8 mouse cellular contexts compared by ENCODE assay signal in genomic region chr12:119237921-119238695, GRCm38 (mm10). TPM values are rescaled to one million over a fixed set of nuclear protein-coding genes. Genes with fewer than 3 reads are reported as not detected.
DNase-seq lines count a peak whose midpoint lies in the region; ATAC-seq and TF ChIP-seq lines count a peak whose summit lies in the region.

No protein-coding gene starts in this region.

- no peak for TF ChIP-seq POLR2A in thymus, adult 2 months (IDR thresholded peaks at IDR 0.05; ENCODE audit: control insufficient read depth, extremely low read depth, insufficient read depth, low read length, poor library complexity)

- peak; percentile 63 for ATAC-seq in heart, embryonic 16.5 days (replicated peaks; ENCODE audit: extremely low read depth, insufficient read depth, low FRiP score)
- ATAC-seq in liver, embryonic 11.5 days (replicated peaks; ENCODE audit: low FRiP score), result peak; percentile 44
- peak; percentile 88 for ATAC-seq in neural tube, embryonic 12.5 days (ENCODE audit: low FRiP score, low read depth)

- TF ChIP-seq CTCF in thymus, adult 2 months (IDR thresholded peaks at IDR 0.05; ENCODE audit: borderline replicate concordance, control insufficient read depth, extremely low read depth, insufficient read depth, low read length, poor library complexity), result no peak

- peak overlapping the region; percentile 99 for H3K4me2 ChIP-seq in heart, embryonic 16.5 days (ENCODE audit: low read depth, low read length)
- peak overlapping the region; percentile 76 for H3K4me2 ChIP-seq in liver, embryonic 11.5 days
- peak overlapping the region; percentile 82 for H3K4me2 ChIP-seq in neural tube, embryonic 12.5 days (replicated peaks)

- peak overlapping the region; percentile 99 for H3K27ac ChIP-seq in forebrain, embryonic 10.5 days
- H3K27ac ChIP-seq in heart, embryonic 16.5 days (ENCODE audit: low read length), result peak overlapping the region; percentile 87
- H3K27ac ChIP-seq in liver, embryonic 11.5 days (ENCODE audit: low read depth, low read length), result peak overlapping the region; percentile 62; the same call in 1 of the 2 replicates
- H3K27ac ChIP-seq in neural tube, embryonic 12.5 days, result peak overlapping the region; percentile 90
- H3K27ac ChIP-seq in thymus, adult 2 months (ENCODE audit: control insufficient read depth, insufficient read depth, low read length), result no peak overlapping the region

- H3K27me3 ChIP-seq in forebrain, embryonic 10.5 days (ENCODE audit: poor library complexity, severe bottlenecking), result peaks cover 1% of the 10 kb centered on the region; the same call in 1 of the 2 replicates
- 0 out of 2 replicates have a peak, but pooled peaks cover 4% of the 10 kb centered on the region for H3K27me3 ChIP-seq in heart, embryonic 16.5 days (ENCODE audit: control insufficient read depth, insufficient read depth, low read length)
- H3K27me3 ChIP-seq in liver, embryonic 11.5 days (replicated peaks; ENCODE audit: control insufficient read depth, insufficient read depth, low read length), result peaks cover 26% of the 10 kb centered on the region
- no peaks in the 10 kb centered on the region for H3K27me3 ChIP-seq in neural tube, embryonic 12.5 days (replicated peaks)
- no peaks in the 10 kb centered on the region; the same call in 1 of the 2 replicates for H3K27me3 ChIP-seq in thymus, adult 2 months (ENCODE audit: control insufficient read depth, insufficient read depth, low read length)

- no peaks in the 10 kb centered on the region for H3K9me3 ChIP-seq in forebrain, embryonic 10.5 days
- no peaks in the 10 kb centered on the region for H3K9me3 ChIP-seq in heart, embryonic 16.5 days (replicated peaks; ENCODE audit: control insufficient read depth, low read length)
- no peaks in the 10 kb centered on the region for H3K9me3 ChIP-seq in liver, embryonic 11.5 days (ENCODE audit: control insufficient read depth, low read length)
- H3K9me3 ChIP-seq in neural tube, embryonic 12.5 days, result no peaks in the 10 kb centered on the region

- peak; percentile 10 to 39 for DNase-seq in urinary bladder, adult 18-20 months (ENCODE audit: low spot score in 2 of 2)
- DNase-seq in urinary bladder, postnatal 10 days (ENCODE audit: low spot score), result no peak
- peak; percentile 86 for DNase-seq in forebrain, embryonic 10.5 days (ENCODE audit: extremely low spot score, low spot score)
- DNase-seq in kidney, postnatal 10 days, result peak; percentile 68
- DNase-seq in liver, embryonic 11.5 days (ENCODE audit: low spot score), result peak; percentile 53
- DNase-seq in thymus, adult 2 months, result peak; percentile 36

- peaks cover 79% of the 10 kb centered on the region for H3K4me1 ChIP-seq in forebrain, embryonic 10.5 days
- H3K4me1 ChIP-seq in heart, embryonic 16.5 days (ENCODE audit: control insufficient read depth, insufficient read depth, low read length), result no peaks in the 10 kb centered on the region
- no peaks in the 10 kb centered on the region for H3K4me1 ChIP-seq in liver, embryonic 11.5 days (replicated peaks; ENCODE audit: control insufficient read depth, insufficient read depth, low read length)
- peaks cover 20% of the 10 kb centered on the region for H3K4me1 ChIP-seq in neural tube, embryonic 12.5 days
- peaks cover 8% of the 10 kb centered on the region; the same call in 1 of the 2 replicates for H3K4me1 ChIP-seq in thymus, adult 2 months (replicated peaks; ENCODE audit: control insufficient read depth, insufficient read depth, low read length)

- H3K4me3 ChIP-seq in forebrain, embryonic 10.5 days, result peak overlapping the region; percentile 68
- H3K4me3 ChIP-seq in heart, embryonic 16.5 days (ENCODE audit: low read length), result peak overlapping the region; percentile 75
- peak overlapping the region; percentile 51 for H3K4me3 ChIP-seq in liver, embryonic 11.5 days (ENCODE audit: low read depth, low read length)
- H3K4me3 ChIP-seq in neural tube, embryonic 12.5 days, result peak overlapping the region; percentile 59
- H3K4me3 ChIP-seq in thymus, adult 2 months (ENCODE audit: control insufficient read depth, insufficient read depth, low read length), result peak overlapping the region; percentile 22

- under 1% methylated on average over 35 of the region's 35 CpGs for WGBS in forebrain, embryonic 10.5 days
- 2% methylated on average over 35 of the region's 35 CpGs for WGBS in heart, embryonic 16.5 days
- 2% methylated on average over 35 of the region's 35 CpGs for WGBS in liver, embryonic 11.5 days
- under 1% methylated on average over 35 of the region's 35 CpGs for WGBS in neural tube, embryonic 12.5 days
- WGBS in thymus, adult 2 months, result 5% methylated on average over 35 of the region's 35 CpGs

- H3K36me3 ChIP-seq in forebrain, embryonic 10.5 days (replicated peaks), result no peaks in the 10 kb centered on the region
- H3K36me3 ChIP-seq in heart, embryonic 16.5 days (ENCODE audit: control insufficient read depth, insufficient read depth), result no peaks in the 10 kb centered on the region
- H3K36me3 ChIP-seq in liver, embryonic 11.5 days (ENCODE audit: control insufficient read depth, insufficient read depth, low read length), result no peaks in the 10 kb centered on the region
- H3K36me3 ChIP-seq in neural tube, embryonic 12.5 days, result no peaks in the 10 kb centered on the region
- no peaks in the 10 kb centered on the region for H3K36me3 ChIP-seq in thymus, adult 2 months (ENCODE audit: control insufficient read depth, insufficient read depth, low read length)

- peak overlapping the region; percentile 81 for H3K9ac ChIP-seq in heart, embryonic 16.5 days (ENCODE audit: low read length)
- peak overlapping the region; percentile 53 for H3K9ac ChIP-seq in liver, embryonic 11.5 days (ENCODE audit: low read depth, low read length)
- peak overlapping the region; percentile 72 for H3K9ac ChIP-seq in neural tube, embryonic 12.5 days

RNA-seq across cellular contexts. Expression of gene Itgb8, which starts 0.5 kb away (rescaled TPM):
- 11.9 and 13.0 TPM in 2 replicates for polyA plus RNA-seq in forebrain, embryonic 10.5 days (2016; fragmentation: Nextera tagmentation; extraction: Ambion mirVana)
- 2.0 and 2.6 TPM in 2 replicates for polyA plus RNA-seq in heart, embryonic 16.5 days (2015; fragmentation: Nextera tagmentation; extraction: Ambion mirVana)
- 1.4 TPM in 2 replicates for polyA plus RNA-seq in liver, embryonic 11.5 days (2014; fragmentation: Nextera tagmentation; extraction: Ambion mirVana)
- polyA plus RNA-seq in neural tube, embryonic 12.5 days (2016; fragmentation: Nextera tagmentation; extraction: Ambion mirVana), result 14.9 and 15.6 TPM in 2 replicates
- polyA plus RNA-seq in thymus, adult 2 months (2012; rRNA removed), result 0.50 and 0.61 TPM in 2 replicates

Comparison
In these comparisons a context has a peak if more than half of its experiments do, and no peak if none do; other contexts are left out.
1. H3K4me3 ChIP-seq: peak in every context shown above with its lines; median percentile 75 in heart, embryonic 16.5 days; 68 in forebrain, embryonic 10.5 days; 59 in neural tube, embryonic 12.5 days; 51 in liver, embryonic 11.5 days; 22 in thymus, adult 2 months.